Mouse (Mus musculus): ENCODE results near the gene Cx3cl1. TPM values are rescaled to one million over a fixed set of nuclear protein-coding genes. Genes with fewer than 3 reads are reported as not detected.

Gene Cx3cl1
- total RNA-seq, 2 experiments from 2014 or later: 3.4 to 3.9 TPM

GRCm38 (mm10) chr8:94773048-94773447, 1.2 kb downstream of the Cx3cl1 start:
- DNase-seq: no peak
- intact Hi-C loops (cut with DNase I): loop anchor here (5.0 kb wide), 1 partner anchor 61 kb away; no protein-coding TSS in a partner anchor

GRCm38 (mm10) chr8:94773700-94774171, 1.9 kb downstream of the Cx3cl1 start:
- no peak for DNase-seq
- intact Hi-C loops (cut with DNase I): loop anchor here (5.0 kb wide), 1 partner anchor 61 kb away; no protein-coding TSS in a partner anchor

GRCm38 (mm10) chr8:94774601-94775000, 2.8 kb downstream of the Cx3cl1 start:
- intact Hi-C loops (cut with DNase I): loop anchor here (5.0 kb wide), 1 partner anchor 62 kb away; no protein-coding TSS in a partner anchor
- DNase-seq: no peak

- intact Hi-C loops (cut with DNase I): no loop called here
Observed at GRCm38 (mm10) chr8:94776346-94776745, 4.5 kb downstream of the Cx3cl1 start.

GRCm38 (mm10) chr8:94778036-94778435, 6.2 kb downstream of the Cx3cl1 start:
- peak in 1 of 2 experiments; percentile 23 for DNase-seq
- intact Hi-C loops (cut with DNase I): no loop called here

More at GRCm38 (mm10) chr8:94776346-94776745, 4.5 kb downstream of the Cx3cl1 start:
- no peak for DNase-seq

- intact Hi-C loops (cut with DNase I): no loop called here
Observed at GRCm38 (mm10) chr8:94778473-94778872, 6.7 kb downstream of the Cx3cl1 start.

GRCm38 (mm10) chr8:94778895-94779533, 7.2 kb downstream of the Cx3cl1 start:
- DNase-seq: no peak
- intact Hi-C loops (cut with DNase I): no loop called here

More at GRCm38 (mm10) chr8:94778473-94778872, 6.7 kb downstream of the Cx3cl1 start:
- peak; percentile 57 for DNase-seq

- no peak for DNase-seq
- intact Hi-C loops (cut with DNase I): no loop called here
Observed at GRCm38 (mm10) chr8:94779534-94780294, 7.9 kb downstream of the Cx3cl1 start.

- no peak for DNase-seq
- intact Hi-C loops (cut with DNase I): no loop called here
Observed at GRCm38 (mm10) chr8:94780491-94781154, 8.8 kb downstream of the Cx3cl1 start.

GRCm38 (mm10) chr8:94781155-94781837, 9.5 kb downstream of the Cx3cl1 start:
- no peak for DNase-seq
- intact Hi-C loops (cut with DNase I): no loop called here

- intact Hi-C loops (cut with DNase I): no loop called here
- peak; percentile 43 to 47 for DNase-seq
Observed at GRCm38 (mm10) chr8:94781838-94782235, 10.0 kb downstream of the Cx3cl1 start.

GRCm38 (mm10) chr8:94783890-94784289, 12.1 kb downstream of the Cx3cl1 start:
- intact Hi-C loops (cut with DNase I): no loop called here

GRCm38 (mm10) chr8:94785247-94785985, 13.6 kb downstream of the Cx3cl1 start:
- intact Hi-C loops (cut with DNase I): no loop called here
- DNase-seq: peak; percentile 61 to 63

More at GRCm38 (mm10) chr8:94783890-94784289, 12.1 kb downstream of the Cx3cl1 start:
- DNase-seq: no peak

- intact Hi-C loops (cut with DNase I): no loop called here
Observed at GRCm38 (mm10) chr8:94785995-94786595, 14.3 kb downstream of the Cx3cl1 start.

GRCm38 (mm10) chr8:94787524-94788501, 16.0 kb downstream of the Cx3cl1 start:
- peak in 1 of 2 experiments; percentile 37 for DNase-seq
- intact Hi-C loops (cut with DNase I): no loop called here

More at GRCm38 (mm10) chr8:94785995-94786595, 14.3 kb downstream of the Cx3cl1 start:
- DNase-seq: no peak

- no peak for DNase-seq
- intact Hi-C loops (cut with DNase I): no loop called here
Observed at GRCm38 (mm10) chr8:94789256-94789955, 17.6 kb downstream of the Cx3cl1 start.

- intact Hi-C loops (cut with DNase I): no loop called here
- DNase-seq: no peak
Observed at GRCm38 (mm10) chr8:94794368-94794767, 22.6 kb downstream of the Cx3cl1 start.
